Mouse (Mus musculus) lung, adult 2 months (tissue): ENCODE measurements at regions not wholly inside any gene's neighbourhood (a gene's known extent, or its start where the extent isn't known, plus 50 kb on each side); places are given as distances from the start of the nearest gene placed in this dataset.

Source experiments
- CTCF ChIP-seq: fragments of 200-500 bp; IDR thresholded peaks from 2 replicates; pipeline ENCODE4 v1.5.1; 2011; ENCODE audit warnings: mild to moderate bottlenecking, low read length, control low read depth; ENCODE audit not compliant: insufficient read depth
- POLR2A ChIP-seq: fragments of 200-500 bp; IDR thresholded peaks from 2 replicates; pipeline ENCODE4 v1.6.1; 2011; ENCODE audit warnings: low read depth, mild to moderate bottlenecking, control low read depth, low read length, borderline replicate concordance; ENCODE audit errors: extremely low read depth

- no peak for TF ChIP-seq POLR2A
- no peak for TF ChIP-seq CTCF
Measured at GRCm38 (mm10) chr8:126790214-126790613, 155.4 kb downstream of the Tomm20 start.
